Mouse (Mus musculus) Patski (cell line): ENCODE measurements around the gene Cyp2d22. TPM values are rescaled to one million over a fixed set of nuclear protein-coding genes. Genes with fewer than 3 reads are reported as not detected.

Experiments used
- ATAC-seq: fragments of 100-300 bp; one replicate; pipeline ENCODE4 v1.8.0; 2021
- CTCF ChIA-PET: fragments of 350-600 bp; sonication (Branson Sonifier 250); formaldehyde crosslinking; loops from one replicate; lab custom pipeline; 2022; ENCODE audit warnings: inconsistent platforms; lab: Charles Lee
- POLR2A ChIA-PET: fragments of 350-600 bp; sonication (Branson Sonifier 250); formaldehyde crosslinking; loops from one replicate; lab custom pipeline; 2022; ENCODE audit warnings: antibody characterized with exemption, inconsistent platforms; lab: Charles Lee
- DNase-seq: peaks from one replicate; pipeline ENCODE4 v3.0.0-alpha.2; 2011; ENCODE audit warnings: low read depth, low spot score
- H3K27me3 ChIP-seq: fragments of 371-371 bp; one replicate; pipeline ENCODE4 v1.5.1; 2021
- CTCF ChIP-seq: fragments of 100-300 bp; IDR thresholded peaks from one replicate; pipeline ENCODE4 v1.5.1; 2021
- in situ Hi-C: fragments of 300-500 bp; cut with MboI; formaldehyde crosslinking; loops from 3 replicates; pipeline ENCODE4 v1.11.1; 2018; ENCODE audit warnings: low pct_unique_long_range_greater_than_20kb, mixed read lengths
- polyA plus RNA-seq: library from polyadenylated mRNA; unstranded; gene quantifications from one replicate; pipeline ENCODE4 v1.2.3, GENCODE M21; 2021

Gene Cyp2d22
- polyA plus RNA-seq: 6.9 TPM

DNA sequence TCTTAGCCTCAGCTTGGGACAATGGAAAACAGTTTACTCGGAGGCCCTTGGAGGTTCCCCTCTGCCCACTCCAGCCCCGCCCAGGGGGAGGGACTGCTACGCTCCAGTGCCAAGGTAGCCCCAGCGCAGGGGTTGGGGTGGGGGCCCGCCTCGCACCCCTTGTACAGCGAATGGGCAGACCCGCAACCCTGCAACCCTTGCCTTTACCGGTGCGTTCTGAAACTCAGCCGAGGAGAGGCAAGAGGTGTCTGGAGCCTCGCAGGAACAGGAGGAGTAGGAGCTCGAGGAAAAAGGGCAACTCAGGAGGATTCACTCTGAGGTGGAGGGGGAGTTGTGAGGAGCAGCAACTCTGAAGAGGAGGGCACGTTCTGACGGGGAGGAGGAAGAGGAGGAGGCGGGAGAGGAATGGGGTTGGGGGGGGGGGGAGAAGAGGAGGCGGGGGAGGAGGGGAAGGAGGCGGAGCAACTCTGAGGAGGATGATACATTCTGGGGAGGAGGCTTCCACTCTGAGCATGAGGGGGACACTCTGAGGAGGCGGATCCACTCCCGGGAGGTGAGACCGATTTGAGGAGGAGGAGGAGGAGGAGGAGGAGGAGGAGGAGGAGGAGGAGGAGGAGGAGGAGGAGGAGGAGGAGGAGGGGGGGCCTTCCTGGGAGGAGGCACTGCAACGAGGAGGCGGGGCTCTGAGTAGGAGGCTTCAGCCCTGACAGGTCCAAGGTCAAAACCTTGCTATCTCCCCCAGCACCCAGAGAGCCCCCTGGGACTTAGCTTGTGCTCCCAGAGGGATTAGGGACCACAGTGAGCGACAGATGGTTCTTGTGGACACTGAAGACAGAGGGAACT is at the start of gene Cyp2d22:
Gene Cyp2d22, minus strand, starts transcription at position 390 of the 843 bp plus-strand sequence.
- no peak for DNase-seq
- CTCF ChIA-PET: no interaction called here
- POLR2A ChIA-PET: interaction anchor here (0.7 kb wide), 1 partner anchor 9 kb away, joined by 3 read pairs; no protein-coding TSS in a partner anchor
- no peak for TF ChIP-seq CTCF
- ATAC-seq: peak; percentile 21
- H3K27me3 ChIP-seq: peaks cover 22% of the 10 kb centered on the region
- in situ Hi-C loops: no loop called here

DNA sequence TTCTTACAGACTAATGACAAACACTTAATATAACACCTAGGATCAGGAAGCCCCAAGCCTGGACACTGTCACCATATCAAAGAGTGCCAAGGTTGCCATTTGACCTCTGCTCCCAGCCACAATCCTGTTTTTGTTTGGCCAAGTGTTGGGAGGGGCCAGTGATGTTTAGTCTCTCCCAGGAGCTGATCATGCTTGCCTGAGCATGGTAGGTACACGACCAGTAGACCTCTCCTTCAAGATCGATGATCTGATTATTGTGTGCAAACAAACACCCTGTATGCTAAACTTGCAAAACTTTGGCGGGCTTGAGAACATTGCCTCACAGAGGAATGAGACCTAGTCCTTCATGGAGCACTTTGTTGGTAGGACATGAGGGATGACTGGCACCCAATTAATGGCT is 43.4 kb upstream of the Cyp2d22 start:
- POLR2A ChIA-PET: no interaction called here

DNA sequence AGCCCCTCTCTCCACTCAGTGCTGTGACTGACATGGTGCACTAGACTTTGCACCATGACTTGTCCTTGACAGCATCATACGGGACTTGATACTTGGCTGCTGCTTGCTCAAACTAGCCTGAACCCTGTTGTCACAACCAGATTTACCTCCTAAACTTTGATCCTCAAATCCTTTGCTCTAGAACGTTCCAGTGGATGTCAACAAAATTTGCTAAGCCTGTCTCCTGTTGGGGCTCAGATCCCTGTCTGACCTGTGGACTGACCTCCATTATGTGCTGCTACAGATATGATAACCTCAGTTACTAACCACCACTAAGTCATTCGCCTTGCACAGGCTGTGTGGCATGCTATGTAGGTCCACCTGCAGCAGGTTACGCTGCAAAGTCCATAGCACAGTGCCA is 42.9 kb upstream of the Cyp2d22 start:
- ChIA-PET CTCF (no interaction called here), POLR2A (no interaction called here)
- no peak for TF ChIP-seq CTCF
- H3K27me3 ChIP-seq: peaks cover 10% of the 10 kb centered on the region
- DNase-seq (no peak), ATAC-seq (no peak)
- in situ Hi-C loops: no loop called here

More for the DNA sequence above, 43.4 kb upstream of the Cyp2d22 start:
- CTCF ChIA-PET: no interaction called here
- H3K27me3 ChIP-seq: peaks cover 10% of the 10 kb centered on the region
- TF ChIP-seq CTCF: no peak
- in situ Hi-C loops: no loop called here
- no peak for DNase-seq
- no peak for ATAC-seq

DNA sequence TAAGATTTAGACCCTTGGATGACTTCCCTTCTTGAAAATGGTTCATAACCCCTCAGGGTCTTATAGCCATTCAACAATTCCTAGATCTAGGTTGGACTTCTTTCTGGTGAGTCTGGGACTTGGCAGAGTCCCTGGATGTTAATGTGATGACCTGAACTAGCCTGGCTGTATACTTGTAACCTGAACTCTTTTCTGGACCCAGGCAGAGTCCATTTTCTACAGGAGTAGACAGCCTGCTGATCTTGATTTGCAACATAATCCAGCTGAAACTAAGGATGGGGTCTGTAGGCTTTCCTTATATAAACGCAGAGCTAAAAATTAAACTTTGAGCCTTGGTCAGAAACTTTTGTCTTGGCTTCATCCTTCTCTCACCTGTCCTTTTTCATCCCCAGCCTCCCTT is 38.6 kb upstream of the Cyp2d22 start:
- DNase-seq (no peak), ATAC-seq (no peak)
- POLR2A ChIA-PET: no interaction called here
- in situ Hi-C loops: no loop called here
- H3K27me3 ChIP-seq: peaks cover 6% of the 10 kb centered on the region
- CTCF ChIA-PET: no interaction called here
- TF ChIP-seq CTCF: no peak

DNA sequence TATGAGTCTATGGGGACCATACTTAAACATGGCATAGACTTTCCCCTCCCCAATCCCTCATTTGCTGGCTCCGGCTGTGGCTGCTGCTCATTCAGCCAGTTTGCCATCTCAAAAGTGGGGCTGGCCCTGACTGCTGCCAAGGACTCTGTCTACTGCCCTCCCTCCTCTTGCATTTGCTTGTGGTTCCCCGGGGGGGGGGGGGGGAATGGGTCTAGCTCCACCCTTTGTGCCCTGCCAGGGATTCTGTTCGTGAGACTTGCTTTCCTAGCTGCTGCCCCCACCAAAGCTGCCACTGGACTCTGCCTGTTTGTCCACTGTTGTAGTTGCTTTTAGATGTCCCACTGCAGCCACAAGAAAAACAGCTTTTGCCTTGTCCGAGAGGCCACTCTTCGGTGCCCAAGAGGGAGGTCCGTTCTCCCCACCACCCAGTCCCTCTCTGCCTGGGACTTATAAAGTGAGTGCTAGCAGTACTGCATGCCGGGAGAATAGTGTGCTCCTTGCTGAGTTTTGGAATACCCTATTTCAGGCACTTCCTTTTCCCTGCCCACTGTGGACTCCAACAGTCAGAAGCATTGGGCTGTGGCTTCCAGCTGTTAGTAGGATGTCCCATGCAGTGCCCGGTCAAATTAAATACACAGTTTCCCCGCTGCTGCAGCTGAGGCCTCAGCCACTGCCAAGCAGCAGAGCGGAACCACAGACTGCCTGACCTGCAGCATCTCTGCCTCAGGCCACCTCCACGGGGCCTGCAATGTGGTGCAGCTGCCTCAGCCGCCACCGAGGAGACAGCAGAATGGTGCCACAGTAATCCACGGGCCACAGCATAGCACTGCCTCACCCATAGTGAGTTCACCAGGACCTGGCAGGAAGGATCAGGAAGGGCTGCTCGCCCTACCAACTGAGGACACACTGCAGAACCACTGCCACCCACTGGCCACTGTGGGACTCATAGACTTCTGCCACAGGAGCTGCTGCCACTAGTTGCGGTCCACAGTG is 37.0 kb upstream of the Cyp2d22 start:
- CTCF ChIA-PET: interaction anchor here (1.1 to 1.5 kb wide), 2 partner anchors 56 to 70 kb away, joined by 3 to 4 read pairs; no protein-coding TSS in a partner anchor
- in situ Hi-C loops: no loop called here
- POLR2A ChIA-PET: no interaction called here
- H3K27me3 ChIP-seq: peaks cover 6% of the 10 kb centered on the region
- DNase-seq (no peak), ATAC-seq (peak; percentile 46)
- TF ChIP-seq CTCF: peak; percentile 59

DNA sequence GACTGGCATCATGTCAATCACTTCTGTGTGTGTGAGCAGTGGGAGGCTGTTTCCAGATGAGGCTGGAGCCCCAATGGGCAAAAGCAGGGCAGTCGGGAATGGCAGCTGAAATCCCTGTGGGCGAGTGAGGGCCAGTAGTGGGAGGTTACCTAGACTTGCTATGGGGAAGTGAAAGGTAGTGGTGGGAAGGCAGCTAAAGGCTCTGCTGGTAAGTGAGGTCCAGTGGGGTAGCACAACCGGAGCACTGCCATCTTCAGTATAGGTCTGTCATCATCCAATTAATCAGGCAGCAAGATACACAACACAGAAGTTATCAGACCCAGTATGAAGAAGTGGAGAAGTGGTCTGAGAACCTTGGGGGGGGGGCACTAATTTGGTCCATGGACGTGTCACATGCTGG is 27.5 kb upstream of the Cyp2d22 start:
- H3K27me3 ChIP-seq: peaks cover 2% of the 10 kb centered on the region
- no peak for TF ChIP-seq CTCF
- DNase-seq (no peak), ATAC-seq (no peak)
- POLR2A ChIA-PET: no interaction called here
- CTCF ChIA-PET: no interaction called here
- in situ Hi-C loops: no loop called here

DNA sequence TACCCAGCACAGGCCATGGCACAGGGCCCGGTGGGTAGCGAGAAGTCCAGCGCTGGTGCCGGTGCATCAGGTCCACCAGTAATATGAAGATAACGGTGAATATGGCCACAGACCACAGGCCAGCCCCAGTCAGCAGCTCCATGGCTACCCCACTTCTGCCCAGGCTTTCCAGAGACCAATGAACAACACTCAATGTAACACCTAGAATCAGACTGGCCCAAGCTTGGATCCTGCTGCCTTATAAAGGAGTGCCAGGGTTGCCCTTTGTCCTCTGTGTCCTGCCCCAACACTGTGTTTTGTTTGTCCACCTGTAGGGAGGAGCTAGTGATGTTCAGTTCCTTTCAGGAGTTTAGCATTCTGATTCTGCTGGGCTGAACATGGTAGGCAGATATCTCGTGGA is 26.9 kb upstream of the Cyp2d22 start, which contains the start of gene Cyp2d10:
Gene Cyp2d10, minus strand, starts transcription at position 215 of the 400 bp plus-strand sequence.
- in situ Hi-C loops: no loop called here
- ChIA-PET CTCF (no interaction called here), POLR2A (no interaction called here)
- no peak for TF ChIP-seq CTCF
- DNase-seq (no peak), ATAC-seq (no peak)
- H3K27me3 ChIP-seq: peaks cover 2% of the 10 kb centered on the region

DNA sequence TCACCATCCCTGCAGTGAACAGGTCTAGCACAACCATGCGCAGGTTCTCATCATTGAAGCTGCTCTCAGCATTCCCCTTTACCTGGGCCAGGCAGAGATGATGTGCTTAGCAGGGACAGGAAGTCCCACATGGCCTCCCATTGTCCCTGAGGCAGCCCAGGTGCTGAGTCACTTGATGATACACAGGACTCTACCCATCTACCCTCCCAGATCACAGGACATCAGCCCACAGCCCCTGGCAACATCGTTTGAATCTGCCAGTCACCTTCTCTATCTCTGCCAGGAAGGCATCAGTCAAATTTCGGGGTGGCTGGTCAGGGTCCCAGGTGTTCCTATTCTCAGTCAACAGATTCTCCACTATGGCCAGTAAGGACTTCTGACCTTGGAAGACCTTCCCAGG is 24.1 kb upstream of the Cyp2d22 start:
- CTCF ChIA-PET: no interaction called here
- TF ChIP-seq CTCF: no peak
- DNase-seq (no peak), ATAC-seq (no peak)
- in situ Hi-C loops: no loop called here
- POLR2A ChIA-PET: no interaction called here
- peaks cover 2% of the 10 kb centered on the region for H3K27me3 ChIP-seq

DNA sequence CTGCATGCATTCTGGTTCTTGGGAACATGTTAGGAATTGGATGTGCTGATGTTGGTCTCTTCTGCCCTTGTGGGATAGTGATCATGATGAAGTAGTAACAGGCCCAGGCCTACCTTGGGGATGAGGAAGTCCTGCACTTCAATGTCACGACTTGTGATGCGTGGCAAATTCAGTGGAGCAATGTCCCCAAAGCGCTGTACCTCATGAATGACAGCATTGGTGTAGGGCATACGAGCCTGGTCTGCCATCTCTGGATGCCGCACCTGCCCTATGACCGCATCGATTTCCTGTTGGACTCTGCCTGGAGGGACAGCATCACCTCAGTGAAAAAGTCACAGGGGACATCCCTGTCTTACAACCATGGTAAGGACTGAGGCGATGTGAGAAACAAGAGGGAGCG is 23.5 kb upstream of the Cyp2d22 start:
- CTCF ChIA-PET: no interaction called here
- no peak for DNase-seq
- peaks cover 2% of the 10 kb centered on the region for H3K27me3 ChIP-seq
- POLR2A ChIA-PET: no interaction called here
- TF ChIP-seq CTCF: no peak
- in situ Hi-C loops: no loop called here
- no peak for ATAC-seq

DNA sequence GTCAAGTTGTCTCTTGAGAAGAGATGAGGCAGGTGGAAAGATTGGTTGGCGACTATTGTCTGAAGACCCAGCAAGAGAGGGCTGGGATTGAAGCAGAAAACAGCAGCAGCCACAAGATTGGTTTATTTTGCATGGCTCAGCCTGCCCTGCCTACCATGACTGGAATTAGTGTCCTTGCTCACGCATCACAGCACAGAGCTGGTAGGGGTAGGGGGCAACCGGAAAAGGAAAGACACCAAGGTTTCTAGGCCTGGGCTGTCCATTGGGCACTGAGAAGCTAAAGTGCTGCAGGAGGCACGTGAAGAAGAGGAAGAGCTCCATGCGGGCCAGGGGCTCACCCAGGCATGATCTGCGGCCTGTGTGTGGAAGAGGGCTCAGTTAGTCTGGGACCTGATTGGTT is 22.7 kb upstream of the Cyp2d22 start:
- in situ Hi-C loops: no loop called here
- ATAC-seq (no peak), DNase-seq (no peak)
- peaks cover 2% of the 10 kb centered on the region for H3K27me3 ChIP-seq
- CTCF ChIA-PET: no interaction called here
- no peak for TF ChIP-seq CTCF
- POLR2A ChIA-PET: no interaction called here
